Mouse (Mus musculus) MEL (cell line): ENCODE measurements around the gene Wdr61. TPM values are rescaled to one million over a fixed set of nuclear protein-coding genes. Genes with fewer than 3 reads are reported as not detected.

Experiments
- DNase-seq: peaks from one replicate; pipeline ENCODE4 v3.0.0; 2011; ENCODE audit warnings: low read depth, low spot score
- H3K27ac ChIP-seq: 2 replicates; pipeline ENCODE4 v1.5.1; 2012; ENCODE audit warnings: low read depth, mild to moderate bottlenecking, control low read depth, low read length, moderate library complexity; ENCODE audit not compliant: control insufficient read depth
- H3K27me3 ChIP-seq, 2 experiments: fragments of 150-350 bp in 1 of 2; sonication (generic) in 1 of 2; 2 replicates each; pipeline ENCODE4 v1.6.1; 2012; ENCODE audit warnings: low read length in 2 of 2, mild to moderate bottlenecking in 2 of 2, improper control_type of control experiment in 1 of 2, moderate library complexity in 1 of 2; ENCODE audit not compliant: insufficient read depth in 2 of 2, control insufficient read depth in 1 of 2
- H3K36me3 ChIP-seq, 2 experiments: 2 replicates each; pipeline ENCODE4 v1.6.1; 2012 to 2014; ENCODE audit warnings: low read length in 2 of 2, improper control_type of control experiment in 1 of 2, inconsistent platforms in 1 of 2, mild to moderate bottlenecking in 1 of 2; ENCODE audit not compliant: insufficient read depth in 2 of 2, control insufficient read depth in 1 of 2
- H3K4me1 ChIP-seq, 2 experiments: fragments of 150-350 bp in 1 of 2; sonication (generic) in 1 of 2; 2 replicates each; pipeline ENCODE4 v1.6.1; 2012; ENCODE audit warnings: low read length in 2 of 2, improper control_type of control experiment in 1 of 2, mild to moderate bottlenecking in 1 of 2; ENCODE audit not compliant: insufficient read depth in 2 of 2, control insufficient read depth in 1 of 2
- H3K4me3 ChIP-seq, 2 experiments: fragments of 150-350 bp in 1 of 2; sonication (generic) in 1 of 2; 2 replicates each; pipeline ENCODE4 v1.5.1; 2012; ENCODE audit warnings: low read depth in 2 of 2, low read length in 2 of 2, mild to moderate bottlenecking in 2 of 2, moderate library complexity in 2 of 2, control low read depth in 1 of 2, improper control_type of control experiment in 1 of 2; ENCODE audit not compliant: control insufficient read depth in 1 of 2, insufficient read depth in 1 of 2
- H3K79me2 ChIP-seq: 2 replicates; pipeline ENCODE4 v1.6.1; 2012; ENCODE audit warnings: mild to moderate bottlenecking, low read length, moderate library complexity; ENCODE audit not compliant: control insufficient read depth, poor library complexity, insufficient read depth
- H3K9ac ChIP-seq: 2 replicates; pipeline ENCODE4 v1.6.1; 2012; ENCODE audit warnings: low read depth, mild to moderate bottlenecking, control low read depth, low read length, moderate library complexity; ENCODE audit not compliant: control insufficient read depth, poor library complexity, severe bottlenecking
- H3K9me3 ChIP-seq: fragments of 150-350 bp; sonication (generic); replicated peaks from 2 replicates; pipeline ENCODE4 v1.6.1; 2012; ENCODE audit warnings: mild to moderate bottlenecking, low read length, improper control_type of control experiment, moderate library complexity; ENCODE audit not compliant: insufficient read depth
- CHD2 ChIP-seq: IDR thresholded peaks from 2 replicates; pipeline ENCODE4 v1.6.1; 2011; ENCODE audit warnings: low read length, improper control_type of control experiment
- E2F4 ChIP-seq: IDR thresholded peaks from 2 replicates; pipeline ENCODE4 v1.6.1; 2011; ENCODE audit warnings: low read depth, low read length, improper control_type of control experiment, borderline replicate concordance
- ELF1 ChIP-seq: IDR thresholded peaks from 2 replicates; pipeline ENCODE4 v1.6.1; 2014; ENCODE audit warnings: low read depth, mild to moderate bottlenecking, inconsistent platforms, low read length, improper control_type of control experiment, moderate library complexity
- ETS1 ChIP-seq: IDR thresholded peaks from 2 replicates; pipeline ENCODE4 v1.6.1; 2012; ENCODE audit warnings: low read depth, mild to moderate bottlenecking, inconsistent platforms, low read length, improper control_type of control experiment, moderate library complexity
- MAFK ChIP-seq: IDR thresholded peaks from 2 replicates; pipeline ENCODE4 v1.6.1; 2011; ENCODE audit warnings: low read depth, mild to moderate bottlenecking, low read length, improper control_type of control experiment, borderline replicate concordance
- MAZ ChIP-seq: IDR thresholded peaks from 2 replicates; pipeline ENCODE4 v1.6.1; 2012; ENCODE audit warnings: low read depth, mild to moderate bottlenecking, inconsistent platforms, low read length, improper control_type of control experiment
- MEF2A ChIP-seq: IDR thresholded peaks from 2 replicates; pipeline ENCODE4 v1.6.1; 2014; ENCODE audit warnings: low read depth, mild to moderate bottlenecking, inconsistent platforms, low read length, improper control_type of control experiment; ENCODE audit not compliant: poor library complexity, insufficient replicate concordance, severe bottlenecking; ENCODE audit errors: extremely low read depth
- MXI1 ChIP-seq: IDR thresholded peaks from 2 replicates; pipeline ENCODE4 v1.6.1; 2011; ENCODE audit warnings: mild to moderate bottlenecking, low read depth, low read length, improper control_type of control experiment
- MYB ChIP-seq: IDR thresholded peaks from 2 replicates; pipeline ENCODE4 v1.6.1; 2011; ENCODE audit warnings: mild to moderate bottlenecking, low read depth, low read length, improper control_type of control experiment
- MYC ChIP-seq: IDR thresholded peaks from 2 replicates; pipeline ENCODE4 v1.6.1; 2011; ENCODE audit warnings: low read depth, mild to moderate bottlenecking, low read length, improper control_type of control experiment, moderate library complexity
- NRF1 ChIP-seq: IDR thresholded peaks from 2 replicates; pipeline ENCODE4 v1.6.1; 2014; ENCODE audit warnings: low read depth, mild to moderate bottlenecking, inconsistent platforms, low read length, improper control_type of control experiment, moderate library complexity; ENCODE audit not compliant: poor library complexity, insufficient read depth, severe bottlenecking
- POLR2A ChIP-seq, 2 experiments: IDR thresholded peaks; 2 replicates each; pipeline ENCODE4 v1.6.1; 2011 to 2012; ENCODE audit warnings: low read length in 2 of 2, mild to moderate bottlenecking in 2 of 2, control low read depth in 1 of 2, improper control_type of control experiment in 1 of 2, low read depth in 1 of 2, moderate library complexity in 1 of 2; ENCODE audit not compliant: control insufficient read depth in 1 of 2, insufficient read depth in 1 of 2, poor library complexity in 1 of 2
- POLR2AphosphoS5 ChIP-seq: IDR thresholded peaks from 2 replicates; pipeline ENCODE4 v1.6.1; 2012; ENCODE audit warnings: low read depth, borderline replicate concordance, mild to moderate bottlenecking, inconsistent platforms, low read length, moderate library complexity, mixed read lengths
- RAD21 ChIP-seq: IDR thresholded peaks from 2 replicates; pipeline ENCODE4 v1.6.1; 2011; ENCODE audit warnings: mild to moderate bottlenecking, low read depth, low read length, improper control_type of control experiment
- RCOR1 ChIP-seq: IDR thresholded peaks from 2 replicates; pipeline ENCODE4 v1.6.1; 2012; ENCODE audit warnings: low read depth, mild to moderate bottlenecking, inconsistent platforms, low read length, improper control_type of control experiment
- SIN3A ChIP-seq: IDR thresholded peaks from 2 replicates; pipeline ENCODE4 v1.6.1; 2012; ENCODE audit warnings: low read length, improper control_type of control experiment, inconsistent platforms
- TBP ChIP-seq: IDR thresholded peaks from 2 replicates; pipeline ENCODE4 v1.8.0; 2011; ENCODE audit warnings: low read depth, low read length, improper control_type of control experiment
- TCF12 ChIP-seq: IDR thresholded peaks from 2 replicates; pipeline ENCODE4 v1.6.1; 2014; ENCODE audit warnings: low read depth, mild to moderate bottlenecking, inconsistent platforms, low read length, improper control_type of control experiment, moderate library complexity
- USF1 ChIP-seq: IDR thresholded peaks from 2 replicates; pipeline ENCODE4 v1.6.1; 2014; ENCODE audit warnings: low read depth, mild to moderate bottlenecking, inconsistent platforms, low read length, improper control_type of control experiment, moderate library complexity
- ZKSCAN1 ChIP-seq: IDR thresholded peaks from 2 replicates; pipeline ENCODE4 v1.6.1; 2012; ENCODE audit warnings: low read depth, mild to moderate bottlenecking, inconsistent platforms, low read length, improper control_type of control experiment, moderate library complexity
- ZMIZ1 ChIP-seq: IDR thresholded peaks from 2 replicates; pipeline ENCODE4 v1.6.1; 2012; ENCODE audit warnings: low read depth, mild to moderate bottlenecking, inconsistent platforms, low read length, improper control_type of control experiment, moderate library complexity
- ZNF384 ChIP-seq: IDR thresholded peaks from 2 replicates; pipeline ENCODE4 v1.6.1; 2012; ENCODE audit warnings: low read depth, mild to moderate bottlenecking, inconsistent platforms, low read length, improper control_type of control experiment
- polyA plus RNA-seq, 2 experiments: library from polyadenylated mRNA; stranded (reverse) in 1 of 2; unstranded in 1 of 2; fragments of >175 nt in 1 of 2; fragments of >200 nt in 1 of 2; gene quantifications; 2 replicates each; pipeline versions ENCODE4 v1.2.1 to v1.2.4; 2012; ENCODE audit warnings: low replicate concordance in 2 of 2, low read depth in 1 of 2; ENCODE audit not compliant: insufficient read length in 2 of 2, insufficient read depth in 1 of 2, missing spikeins in 1 of 2
- total RNA-seq: library from RNA; depleted of rRNA; stranded (reverse); fragments of 300-350 nt; gene quantifications from 2 replicates; pipeline ENCODE4 v1.2.3, GENCODE M21; 2012

Wdr61 gene
- total and polyA plus RNA-seq, 3 experiments = 182 to 217 TPM; not detected in 1

DNA sequence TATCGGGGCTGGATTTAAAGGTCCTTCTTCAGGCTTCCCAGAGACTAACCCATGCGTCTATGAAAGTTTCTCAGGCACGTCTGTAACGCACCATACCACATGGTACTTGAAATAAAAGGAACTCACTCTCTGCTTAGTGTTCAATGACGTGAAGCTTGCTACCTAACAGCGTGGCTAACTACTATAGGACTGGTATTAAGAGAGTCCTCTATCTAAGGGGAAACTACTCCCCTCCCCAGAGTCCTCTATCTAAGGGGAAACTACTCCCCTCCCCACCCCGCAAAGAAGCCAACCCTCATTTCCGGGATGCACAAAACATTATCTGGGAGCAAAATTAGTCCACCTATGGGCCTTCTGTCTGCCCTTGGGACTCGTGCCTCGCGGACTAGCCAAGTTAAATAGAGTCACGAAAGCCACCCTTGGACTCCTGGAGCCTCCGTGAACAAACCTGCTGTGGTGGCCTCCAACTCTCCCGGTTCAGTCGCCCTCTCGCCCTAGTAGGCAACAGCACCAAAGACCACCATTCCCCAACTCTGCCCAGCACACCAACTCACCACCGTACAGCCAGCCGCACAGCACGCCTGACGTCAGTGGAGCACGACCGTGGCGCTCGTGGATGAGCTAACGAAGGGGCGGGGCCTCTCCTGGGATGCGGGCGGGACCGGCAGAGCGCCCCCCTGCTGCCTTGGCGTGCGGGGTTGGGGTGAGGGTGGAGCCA is at the start of gene Wdr61 (continued):
- no peak for TF ChIP-seq E2F4
- TF ChIP-seq MEF2A = 0 out of 2 replicates have a peak, but pooled peaks have one; percentile 26
- TF ChIP-seq ZKSCAN1 = no peak
- no peak for TF ChIP-seq RAD21

DNA sequence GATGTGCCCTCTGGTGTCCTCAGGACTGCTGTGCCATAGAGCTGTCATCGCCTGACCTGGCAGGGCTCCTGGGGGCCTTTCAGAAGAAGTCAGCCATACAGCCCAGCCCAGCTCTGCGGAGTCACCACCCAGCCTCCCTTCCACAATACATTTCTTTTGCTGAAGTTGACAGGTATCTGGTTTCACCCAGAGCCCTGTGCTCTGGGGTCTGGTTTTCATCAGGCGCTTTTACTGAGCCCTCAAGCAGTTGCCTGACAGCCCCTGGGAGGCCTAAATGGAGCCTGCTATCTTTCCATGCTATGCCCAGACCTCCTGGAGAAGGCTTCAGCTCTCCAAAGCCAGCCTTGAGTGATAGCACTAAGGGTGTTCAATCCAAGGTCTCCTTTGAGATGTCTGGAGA is 49.7 kb upstream of the Wdr61 start:
- no peak for DNase-seq
- H3K4me1 ChIP-seq = no peaks in the 10 kb centered on the region
- no peaks in the 10 kb centered on the region for H3K36me3 ChIP-seq
- no peak for TF ChIP-seq ETS1
- no peak for TF ChIP-seq POLR2A (IDR thresholded peaks at IDR 0.05; ENCODE audit: control insufficient read depth in 1 of 2, insufficient read depth in 1 of 2, low read depth in 1 of 2, low read length in 2 of 2, poor library complexity in 1 of 2)
- TF ChIP-seq ZNF384 = no peak
- no peak for TF ChIP-seq CHD2
- no peak for TF ChIP-seq TCF12
- no peak for TF ChIP-seq USF1
- no peak for TF ChIP-seq MAZ
- no peak for TF ChIP-seq MYB
- TF ChIP-seq ELF1 = no peak
- no peak for TF ChIP-seq POLR2AphosphoS5
- TF ChIP-seq, all 39 proteins: peak for 0
- Histone ChIP-seq H3K79me2 (no peaks in the 10 kb centered on the region), H3K4me3 (no peak overlapping the region), H3K9ac (no peak overlapping the region), H3K9me3 (no peaks in the 10 kb centered on the region), H3K27me3 (peaks cover 5 to 10% of the 10 kb centered on the region in 2 experiments), H3K27ac (no peak overlapping the region)

DNA sequence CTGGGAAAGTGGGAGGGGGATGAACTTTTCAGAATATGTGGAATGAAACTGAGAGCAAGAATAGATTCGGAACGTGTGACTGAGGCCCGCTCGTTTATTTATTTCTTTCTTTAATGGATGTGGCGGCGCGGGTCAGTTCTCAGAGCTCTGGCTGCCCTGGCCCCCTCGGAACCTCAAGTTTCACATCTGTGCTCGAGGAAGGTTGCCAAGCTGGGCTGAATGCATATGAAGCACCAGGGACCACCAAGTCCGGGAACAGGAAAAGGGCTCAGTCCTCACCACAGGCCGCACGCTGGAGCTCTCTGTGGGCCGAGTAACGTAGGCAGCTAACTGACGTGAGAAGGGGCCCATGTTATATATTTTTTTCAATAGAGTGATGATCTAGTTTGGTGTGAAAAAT is 48.2 kb upstream of the Wdr61 start:
- no peaks in the 10 kb centered on the region for H3K79me2 ChIP-seq
- H3K9me3 ChIP-seq = no peaks in the 10 kb centered on the region
- no peaks in the 10 kb centered on the region for H3K4me1 ChIP-seq
- no peak overlapping the region for H3K9ac ChIP-seq
- TF ChIP-seq MXI1 = no peak
- no peak for TF ChIP-seq TCF12
- TF ChIP-seq MYC = no peak
- TF ChIP-seq MAFK = no peak
- TF ChIP-seq NRF1 = no peak
- TF ChIP-seq E2F4 = no peak
- TF ChIP-seq TBP = no peak
- TF ChIP-seq SIN3A = no peak
- no peak for TF ChIP-seq POLR2AphosphoS5
- no peak for TF ChIP-seq ETS1
- no peak for TF ChIP-seq ZMIZ1
- TF ChIP-seq MEF2A = no peak
- no peak for TF ChIP-seq RCOR1
- H3K36me3 ChIP-seq = no peaks in the 10 kb centered on the region
- no peak overlapping the region for H3K4me3 ChIP-seq
- H3K27me3 ChIP-seq = peaks cover 5 to 7% of the 10 kb centered on the region in 2 experiments
- no peak overlapping the region for H3K27ac ChIP-seq
- DNase-seq = no peak
